Comparison of ENCODE assay signal across 24 mouse cellular contexts in genomic region chr13:110351051-110351450, GRCm38 (mm10). TPM values are rescaled to one million over a fixed set of nuclear protein-coding genes. Genes with fewer than 3 reads are reported as not detected.
"Had no signal": no experiment of that assay in that cellular context is flagged by ENCODE, and none has a peak within 500 bp of the region (broad histone marks: within the 10 kb centered on the region; RNA-seq: fewer than 3 reads in every experiment).

No protein-coding gene starts in this region.

- H3K4me1 ChIP-seq: lung, embryonic 15.5 days; midbrain, embryonic 12.5 days had no signal

- H3K4me3 ChIP-seq: liver, embryonic 15.5 days; lung, embryonic 15.5 days; midbrain, embryonic 10.5 days; midbrain, embryonic 12.5 days; myocyte; neural tube, embryonic 13.5 days; neural tube, embryonic 15.5 days had no signal

- H3K9me3 ChIP-seq: liver, embryonic 15.5 days; lung, embryonic 15.5 days; midbrain, embryonic 10.5 days; midbrain, embryonic 12.5 days; neural tube, embryonic 13.5 days; neural tube, embryonic 15.5 days had no signal

- ATAC-seq: liver, postnatal 0 days; lung, postnatal 0 days; midbrain, embryonic 16.5 days had no signal

- H3K4me2 ChIP-seq: liver, embryonic 15.5 days; lung, embryonic 15.5 days; midbrain, embryonic 12.5 days; neural tube, embryonic 13.5 days; neural tube, embryonic 15.5 days had no signal

- H3K27ac ChIP-seq: liver, embryonic 15.5 days; lung, embryonic 15.5 days; macrophage; midbrain, embryonic 10.5 days; midbrain, embryonic 12.5 days; neural tube, embryonic 13.5 days; neural tube, embryonic 15.5 days had no signal

- H3K27me3 ChIP-seq: liver, embryonic 15.5 days; lung, embryonic 15.5 days; neural tube, embryonic 13.5 days; neural tube, embryonic 15.5 days had no signal

- H3K9ac ChIP-seq: liver, embryonic 15.5 days; liver, postnatal 0 days; lung, embryonic 15.5 days; midbrain, embryonic 12.5 days; neural tube, embryonic 13.5 days; neural tube, embryonic 15.5 days had no signal

- H3K36me3 ChIP-seq: liver, embryonic 15.5 days; lung, embryonic 15.5 days; midbrain, embryonic 10.5 days; midbrain, embryonic 12.5 days; neural tube, embryonic 13.5 days; neural tube, embryonic 15.5 days had no signal

- DNase-seq: liver, postnatal 0 days; lung, adult 2 months; lung, postnatal 14 days; lung, postnatal 36 days; midbrain, embryonic 14.5 days; retina, postnatal 1 day; right cerebral cortex, adult 18-20 months; right cerebral cortex, postnatal 25 days; right cerebral cortex, postnatal 4 days; spleen, adult 18-20 months; thymus, adult 18-20 months; thymus, postnatal 14 days; thymus, postnatal 36 days had no signal

RNA-seq across cellular contexts. Expression of gene Gapt, which starts 5.9 kb away (rescaled TPM):
- polyA plus RNA-seq: midbrain, embryonic 16.5 days; myocyte; neural tube, embryonic 13.5 days; neural tube, embryonic 15.5 days; stomach, embryonic 14.5 days had no signal
